Mouse (Mus musculus): ENCODE measurements around the gene Wbp11. TPM values are rescaled to one million over a fixed set of nuclear protein-coding genes. Genes with fewer than 3 reads are reported as not detected.

The Wbp11 gene
- polyA plus RNA-seq (2012; rRNA removed), result 72.3 and 91.3 TPM in 2 replicates

- DNase-seq, result peak; percentile 92
- H3K36me3 ChIP-seq (ENCODE audit: control insufficient read depth, insufficient read depth, low read length), result peaks cover 17% of the 10 kb centered on the region
- under 1% methylated on average over 45 of the region's 45 CpGs for WGBS
Measured at GRCm38 (mm10) chr6:136827881-136828561, at the start of gene Wbp11. TSS of gene Wbp11 (minus strand) at chr6:136828233.

GRCm38 (mm10) chr6:136875670-136876069 is 47.6 kb upstream of the Wbp11 start, which contains the start of gene Mgp:
TSS of gene Mgp (minus strand) at chr6:136875823.
- Histone ChIP-seq H3K4me3 (ENCODE audit: control insufficient read depth, insufficient read depth, low read length) (no peak within 1 kb of the TSS), H3K27me3 (ENCODE audit: control insufficient read depth, insufficient read depth, low read length) (no peaks in the 10 kb centered on the region), H3K36me3 (ENCODE audit: control insufficient read depth, insufficient read depth, low read length) (no peaks in the 10 kb centered on the region), H3K4me1 (replicated peaks; ENCODE audit: control insufficient read depth, insufficient read depth, low read length) (peaks cover 3% of the 10 kb centered on the region; the same call in 1 of the 2 replicates), H3K27ac (ENCODE audit: control insufficient read depth, insufficient read depth, low read length) (no peak within 1 kb of the TSS)
- TF ChIP-seq POLR2A (IDR thresholded peaks at IDR 0.05; ENCODE audit: control insufficient read depth, extremely low read depth, insufficient read depth, low read length, poor library complexity), result no peak
- TF ChIP-seq CTCF (IDR thresholded peaks at IDR 0.05; ENCODE audit: borderline replicate concordance, control insufficient read depth, extremely low read depth, insufficient read depth, low read length, poor library complexity), result no peak
- no peak for DNase-seq
- 80% methylated on average over 9 of the region's 9 CpGs for WGBS

More at GRCm38 (mm10) chr6:136827881-136828561, at the start of gene Wbp11:
- H3K27me3 ChIP-seq (ENCODE audit: control insufficient read depth, insufficient read depth, low read length), result no peaks in the 10 kb centered on the region
- TF ChIP-seq POLR2A (IDR thresholded peaks at IDR 0.05; ENCODE audit: control insufficient read depth, extremely low read depth, insufficient read depth, low read length, poor library complexity) (peak; percentile 66; the same call in 1 of the 2 replicates), CTCF (IDR thresholded peaks at IDR 0.05; ENCODE audit: borderline replicate concordance, control insufficient read depth, extremely low read depth, insufficient read depth, low read length, poor library complexity) (no peak)
- H3K27ac ChIP-seq (ENCODE audit: control insufficient read depth, insufficient read depth, low read length), result no peak within 1 kb of the TSS
- H3K4me3 ChIP-seq (ENCODE audit: control insufficient read depth, insufficient read depth, low read length), result peak within 1 kb of the TSS; percentile 80
- peaks cover 15% of the 10 kb centered on the region for H3K4me1 ChIP-seq (replicated peaks; ENCODE audit: control insufficient read depth, insufficient read depth, low read length)

GRCm38 (mm10) chr6:136874599-136874998 is 46.6 kb upstream of the Wbp11 start:
- TF ChIP-seq CTCF (IDR thresholded peaks at IDR 0.05; ENCODE audit: borderline replicate concordance, control insufficient read depth, extremely low read depth, insufficient read depth, low read length, poor library complexity), result no peak
- no peak for TF ChIP-seq POLR2A (IDR thresholded peaks at IDR 0.05; ENCODE audit: control insufficient read depth, extremely low read depth, insufficient read depth, low read length, poor library complexity)
- Histone ChIP-seq H3K4me1 (replicated peaks; ENCODE audit: control insufficient read depth, insufficient read depth, low read length) (peaks cover 3% of the 10 kb centered on the region; the same call in 1 of the 2 replicates), H3K27me3 (ENCODE audit: control insufficient read depth, insufficient read depth, low read length) (no peaks in the 10 kb centered on the region), H3K27ac (ENCODE audit: control insufficient read depth, insufficient read depth, low read length) (no peak overlapping the region), H3K36me3 (ENCODE audit: control insufficient read depth, insufficient read depth, low read length) (no peaks in the 10 kb centered on the region), H3K4me3 (ENCODE audit: control insufficient read depth, insufficient read depth, low read length) (no peak overlapping the region)
- WGBS, result 49% methylated on average over 8 of the region's 8 CpGs
- no peak for DNase-seq

GRCm38 (mm10) chr6:136868921-136869320 is 40.9 kb upstream of the Wbp11 start:
- Histone ChIP-seq H3K36me3 (ENCODE audit: control insufficient read depth, insufficient read depth, low read length) (no peaks in the 10 kb centered on the region), H3K4me1 (replicated peaks; ENCODE audit: control insufficient read depth, insufficient read depth, low read length) (peaks cover 3% of the 10 kb centered on the region; the same call in 1 of the 2 replicates), H3K4me3 (ENCODE audit: control insufficient read depth, insufficient read depth, low read length) (no peak overlapping the region), H3K27ac (ENCODE audit: control insufficient read depth, insufficient read depth, low read length) (no peak overlapping the region), H3K27me3 (ENCODE audit: control insufficient read depth, insufficient read depth, low read length) (no peaks in the 10 kb centered on the region)
- no peak for DNase-seq
- TF ChIP-seq POLR2A (IDR thresholded peaks at IDR 0.05; ENCODE audit: control insufficient read depth, extremely low read depth, insufficient read depth, low read length, poor library complexity) (no peak), CTCF (IDR thresholded peaks at IDR 0.05; ENCODE audit: borderline replicate concordance, control insufficient read depth, extremely low read depth, insufficient read depth, low read length, poor library complexity) (no peak)
- WGBS, result 92% methylated on average over 5 of the region's 5 CpGs

- Histone ChIP-seq H3K36me3 (ENCODE audit: control insufficient read depth, insufficient read depth, low read length) (no peaks in the 10 kb centered on the region), H3K27me3 (ENCODE audit: control insufficient read depth, insufficient read depth, low read length) (no peaks in the 10 kb centered on the region), H3K27ac (ENCODE audit: control insufficient read depth, insufficient read depth, low read length) (no peak overlapping the region), H3K4me3 (ENCODE audit: control insufficient read depth, insufficient read depth, low read length) (no peak overlapping the region), H3K4me1 (replicated peaks; ENCODE audit: control insufficient read depth, insufficient read depth, low read length) (no peaks in the 10 kb centered on the region)
- DNase-seq, result no peak
- WGBS, result 96% methylated on average over 4 of the region's 4 CpGs
- TF ChIP-seq POLR2A (IDR thresholded peaks at IDR 0.05; ENCODE audit: control insufficient read depth, extremely low read depth, insufficient read depth, low read length, poor library complexity) (no peak), CTCF (IDR thresholded peaks at IDR 0.05; ENCODE audit: borderline replicate concordance, control insufficient read depth, extremely low read depth, insufficient read depth, low read length, poor library complexity) (no peak)
Measured at GRCm38 (mm10) chr6:136866150-136866549, 38.1 kb upstream of the Wbp11 start.

GRCm38 (mm10) chr6:136865360-136865759 is 37.3 kb upstream of the Wbp11 start:
- no peak overlapping the region for H3K4me3 ChIP-seq (ENCODE audit: control insufficient read depth, insufficient read depth, low read length)
- no peak for TF ChIP-seq POLR2A (IDR thresholded peaks at IDR 0.05; ENCODE audit: control insufficient read depth, extremely low read depth, insufficient read depth, low read length, poor library complexity)
- no peak for TF ChIP-seq CTCF (IDR thresholded peaks at IDR 0.05; ENCODE audit: borderline replicate concordance, control insufficient read depth, extremely low read depth, insufficient read depth, low read length, poor library complexity)
- WGBS, result 91% methylated on average over 5 of the region's 5 CpGs
- no peaks in the 10 kb centered on the region for H3K36me3 ChIP-seq (ENCODE audit: control insufficient read depth, insufficient read depth, low read length)
- H3K27ac ChIP-seq (ENCODE audit: control insufficient read depth, insufficient read depth, low read length), result no peak overlapping the region
- H3K4me1 ChIP-seq (replicated peaks; ENCODE audit: control insufficient read depth, insufficient read depth, low read length), result no peaks in the 10 kb centered on the region
- no peak for DNase-seq
- H3K27me3 ChIP-seq (ENCODE audit: control insufficient read depth, insufficient read depth, low read length), result no peaks in the 10 kb centered on the region
